Mouse (Mus musculus): ENCODE measurements around the gene Taf8. TPM values are rescaled to one million over a fixed set of nuclear protein-coding genes. Genes with fewer than 3 reads are reported as not detected.

Taf8 gene
- total and polyA plus RNA-seq, 3 experiments = 15.2 to 25.7 TPM; not detected in 1

GRCm38 (mm10) chr17:47467659-47468058, 34.4 kb downstream of the Taf8 start:
- no peaks in the 10 kb centered on the region for H3K9me3 ChIP-seq (replicated peaks; ENCODE audit: insufficient read depth, low read length)
- H3K27me3 ChIP-seq (ENCODE audit: control insufficient read depth in 1 of 2, insufficient read depth in 2 of 2, low read length in 2 of 2) = peaks cover 3 to 5% of the 10 kb centered on the region in 2 experiments; a peak in 3 of 4 replicates
- no peaks in the 10 kb centered on the region for H3K79me2 ChIP-seq (ENCODE audit: control insufficient read depth, insufficient read depth, low read length, poor library complexity)
- H3K27ac ChIP-seq (ENCODE audit: control insufficient read depth, low read depth, low read length) = no peak overlapping the region
- H3K4me1 ChIP-seq (ENCODE audit: control insufficient read depth in 1 of 2, insufficient read depth in 2 of 2, low read length in 2 of 2) = no peaks in the 10 kb centered on the region; a peak in 1 of 4 replicates
- H3K9ac ChIP-seq (ENCODE audit: control insufficient read depth, low read depth, low read length, poor library complexity, severe bottlenecking) = no peak overlapping the region
- H3K36me3 ChIP-seq (ENCODE audit: control insufficient read depth in 1 of 2, insufficient read depth in 2 of 2, low read length in 2 of 2) = no peaks in the 10 kb centered on the region
- no peak for DNase-seq (ENCODE audit: low read depth, low spot score)
- TF ChIP-seq MAFK (IDR thresholded peaks at IDR 0.05; ENCODE audit: borderline replicate concordance, low read depth, low read length) = no peak
- TF ChIP-seq EP300 (IDR thresholded peaks at IDR 0.05; ENCODE audit: low read depth in 1 of 2, low read length in 2 of 2) = no peak
- TF ChIP-seq NRF1 (IDR thresholded peaks at IDR 0.05; ENCODE audit: insufficient read depth, low read depth, low read length, poor library complexity, severe bottlenecking) = no peak
- TF ChIP-seq USF2 (IDR thresholded peaks at IDR 0.05; ENCODE audit: borderline replicate concordance in 1 of 2, insufficient read depth in 1 of 2, low read depth in 1 of 2, low read length in 2 of 2) = no peak
- no peak for TF ChIP-seq MAZ (IDR thresholded peaks at IDR 0.05; ENCODE audit: low read depth, low read length)
- TF ChIP-seq MYC (IDR thresholded peaks at IDR 0.05; ENCODE audit: low read depth, low read length) = no peak
- TF ChIP-seq POLR2AphosphoS2 (IDR thresholded peaks at IDR 0.05; ENCODE audit: low read length) = no peak
- no peak for TF ChIP-seq ZNF384 (IDR thresholded peaks at IDR 0.05; ENCODE audit: low read depth, low read length)
- no peak for TF ChIP-seq MEF2A (IDR thresholded peaks at IDR 0.05; ENCODE audit: extremely low read depth, insufficient replicate concordance, low read depth, low read length, poor library complexity, severe bottlenecking)
- TF ChIP-seq JUND (IDR thresholded peaks at IDR 0.05; ENCODE audit: low read depth, low read length) = no peak
- TF ChIP-seq USF1 (IDR thresholded peaks at IDR 0.05; ENCODE audit: low read depth, low read length) = no peak
- TF ChIP-seq MYB (IDR thresholded peaks at IDR 0.05; ENCODE audit: low read depth, low read length) = no peak
- no peak for TF ChIP-seq GATA1 (IDR thresholded peaks at IDR 0.05; ENCODE audit: low read depth, low read length)
- no peak overlapping the region for H3K4me3 ChIP-seq (ENCODE audit: control insufficient read depth in 1 of 2, insufficient read depth in 1 of 2, low read depth in 2 of 2, low read length in 2 of 2)

- no peak for TF ChIP-seq MEF2A (IDR thresholded peaks at IDR 0.05; ENCODE audit: extremely low read depth, insufficient replicate concordance, low read depth, low read length, poor library complexity, severe bottlenecking)
- no peak for TF ChIP-seq JUND (IDR thresholded peaks at IDR 0.05; ENCODE audit: low read depth, low read length)
- TF ChIP-seq MXI1 (IDR thresholded peaks at IDR 0.05; ENCODE audit: low read depth, low read length) = no peak
- TF ChIP-seq MAX (IDR thresholded peaks at IDR 0.05; ENCODE audit: low read length) = no peak
- no peak for TF ChIP-seq USF1 (IDR thresholded peaks at IDR 0.05; ENCODE audit: low read depth, low read length)
- no peak for TF ChIP-seq SMC3 (IDR thresholded peaks at IDR 0.05; ENCODE audit: low read depth, low read length)
- no peak for TF ChIP-seq POLR2AphosphoS5 (IDR thresholded peaks at IDR 0.05; ENCODE audit: borderline replicate concordance, low read depth, low read length)
- Histone ChIP-seq H3K4me1 (ENCODE audit: control insufficient read depth in 1 of 2, insufficient read depth in 2 of 2, low read length in 2 of 2) (no peaks in the 10 kb centered on the region; a peak in 1 of 4 replicates), H3K27me3 (ENCODE audit: control insufficient read depth in 1 of 2, insufficient read depth in 2 of 2, low read length in 2 of 2) (peaks cover 3 to 5% of the 10 kb centered on the region in 2 experiments; a peak in 3 of 4 replicates)
These were observed 35.8 kb downstream of the Taf8 start for GRCm38 (mm10) chr17:47466284-47466683.

More at GRCm38 (mm10) chr17:47466284-47466683, 35.8 kb downstream of the Taf8 start:
- no peaks in the 10 kb centered on the region for H3K79me2 ChIP-seq (ENCODE audit: control insufficient read depth, insufficient read depth, low read length, poor library complexity)
- no peak for DNase-seq (ENCODE audit: low read depth, low spot score)
- H3K4me3 ChIP-seq (ENCODE audit: control insufficient read depth in 1 of 2, insufficient read depth in 1 of 2, low read depth in 2 of 2, low read length in 2 of 2) = no peak overlapping the region
- no peaks in the 10 kb centered on the region for H3K36me3 ChIP-seq (ENCODE audit: control insufficient read depth in 1 of 2, insufficient read depth in 2 of 2, low read length in 2 of 2)
- H3K9me3 ChIP-seq (replicated peaks; ENCODE audit: insufficient read depth, low read length) = no peaks in the 10 kb centered on the region
- no peak overlapping the region for H3K9ac ChIP-seq (ENCODE audit: control insufficient read depth, low read depth, low read length, poor library complexity, severe bottlenecking)
- H3K27ac ChIP-seq (ENCODE audit: control insufficient read depth, low read depth, low read length) = no peak overlapping the region
